Mouse (Mus musculus) kidney, embryonic 15.5 days (tissue): ENCODE measurements around the gene Synm. TPM values are rescaled to one million over a fixed set of nuclear protein-coding genes. Genes with fewer than 3 reads are reported as not detected.

Experiments
- ATAC-seq: fragments of 200-750 bp; cut with Nextera tagmentation; replicated peaks from 2 replicates; pipeline ENCODE4 v1.8.0; 2017; ENCODE audit warnings: moderate TSS enrichment; ENCODE audit not compliant: low FRiP score
- H3K27ac ChIP-seq: fragments of 300-500 bp; sonication (generic); 2 replicates; pipeline ENCODE4 v1.5.1; 2015; ENCODE audit warnings: mild to moderate bottlenecking, inconsistent platforms
- H3K27me3 ChIP-seq: fragments of 300-500 bp; sonication (generic); 2 replicates; pipeline ENCODE4 v1.6.1; 2015; ENCODE audit warnings: inconsistent platforms
- H3K36me3 ChIP-seq: fragments of 300-500 bp; sonication (generic); 2 replicates; pipeline ENCODE4 v1.6.1; 2015; ENCODE audit warnings: inconsistent platforms
- H3K4me1 ChIP-seq: fragments of 300-500 bp; sonication (generic); 2 replicates; pipeline ENCODE4 v1.6.1; 2015; ENCODE audit warnings: inconsistent platforms
- H3K4me2 ChIP-seq: fragments of 300-500 bp; sonication (generic); 2 replicates; pipeline ENCODE4 v1.6.1; 2015; ENCODE audit warnings: moderate library complexity, mild to moderate bottlenecking, inconsistent platforms
- H3K4me3 ChIP-seq: fragments of 300-500 bp; sonication (generic); replicated peaks from 2 replicates; pipeline ENCODE4 v1.5.1; 2015; ENCODE audit warnings: mild to moderate bottlenecking, inconsistent platforms
- H3K9ac ChIP-seq: fragments of 300-500 bp; sonication (generic); 2 replicates; pipeline ENCODE4 v1.6.1; 2015; ENCODE audit warnings: mild to moderate bottlenecking, inconsistent platforms
- H3K9me3 ChIP-seq: fragments of 300-500 bp; sonication (generic); replicated peaks from 2 replicates; pipeline ENCODE4 v1.6.1; 2016; ENCODE audit warnings: inconsistent platforms
- WGBS: fragments of 180-500 bp; shearing (Covaris S2); methylation state at CpG from one replicate; pipeline ENCODE4 v1.1.7; 2015; ENCODE audit warnings: mixed read lengths; 5-methylcytosine and 5-hydroxymethylcytosine counted together
- polyA plus RNA-seq: library from polyadenylated mRNA; unstranded; fragments of >200 nt; fragmentation: Nextera tagmentation; extraction: Ambion mirVana; gene quantifications from 2 replicates; pipeline ENCODE4 v1.2.1, GENCODE M21; 2015

The Synm gene
- polyA plus RNA-seq, result 0.99 and 1.4 TPM in 2 replicates

DNA sequence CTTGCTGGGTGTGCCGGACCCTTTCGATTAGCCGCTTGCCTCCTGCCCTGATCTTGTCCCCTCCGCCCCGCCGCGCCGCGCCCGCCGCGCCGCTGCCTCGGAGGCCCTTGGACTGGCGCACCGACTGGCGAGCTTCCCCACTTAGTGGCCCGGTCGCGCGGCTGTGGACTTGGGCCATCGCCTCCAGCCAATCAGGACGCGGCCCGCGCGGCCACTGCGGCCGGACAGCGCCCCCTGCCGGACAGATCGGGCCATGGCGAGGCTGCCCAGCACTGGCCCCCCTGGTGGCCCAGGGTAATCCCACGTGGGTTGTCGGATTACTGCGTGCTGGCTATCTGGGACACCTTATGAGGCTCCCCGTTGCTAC, at the start of gene Synm:
TSS of gene Synm (minus strand) at position 114 of the 367 bp plus-strand sequence.
- Histone ChIP-seq H3K9ac (peak within 1 kb of the TSS; percentile 49), H3K27ac (no peak within 1 kb of the TSS), H3K4me2 (peak within 1 kb of the TSS; percentile 97), H3K4me1 (peaks cover 16% of the 10 kb centered on the region), H3K27me3 (peaks cover 45% of the 10 kb centered on the region), H3K36me3 (no peaks in the 10 kb centered on the region), H3K9me3 (no peaks in the 10 kb centered on the region), H3K4me3 (peak within 1 kb of the TSS; percentile 57)
- under 1% methylated on average over 36 of the region's 37 CpGs for WGBS
- peak; percentile 94 for ATAC-seq

DNA sequence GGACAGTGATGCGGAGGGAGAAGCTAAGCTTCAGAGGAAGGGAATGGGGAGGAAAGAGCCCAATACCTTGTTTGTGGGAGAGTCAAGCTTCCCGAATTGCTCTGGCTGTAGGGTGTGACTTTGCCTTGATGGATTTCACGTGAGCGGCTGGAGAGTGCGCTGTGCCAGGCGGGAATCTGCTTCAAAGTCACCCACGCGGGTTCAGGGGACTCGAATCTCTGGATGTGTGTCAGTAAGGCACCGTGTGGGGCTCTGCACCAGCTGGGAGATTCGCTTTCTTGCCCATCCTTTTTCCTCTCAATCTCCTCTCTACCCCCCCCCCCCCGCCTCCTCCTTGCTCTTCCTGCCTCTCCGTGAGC, 44.3 kb upstream of the Synm start:
- peaks cover 4% of the 10 kb centered on the region for H3K27me3 ChIP-seq
- no peaks in the 10 kb centered on the region for H3K9me3 ChIP-seq
- H3K27ac ChIP-seq, result no peak overlapping the region
- peak overlapping the region; percentile 72 for H3K4me2 ChIP-seq
- peak overlapping the region; percentile 29; the same call in 1 of the 2 replicates for H3K9ac ChIP-seq
- peaks cover 11% of the 10 kb centered on the region for H3K4me1 ChIP-seq
- ATAC-seq, result 0 out of 2 replicates have a peak, but pooled peaks have one; percentile 3
- no peaks in the 10 kb centered on the region for H3K36me3 ChIP-seq
- WGBS, result 13% methylated on average over 12 of the region's 13 CpGs
- H3K4me3 ChIP-seq, result peak overlapping the region; percentile 41

DNA sequence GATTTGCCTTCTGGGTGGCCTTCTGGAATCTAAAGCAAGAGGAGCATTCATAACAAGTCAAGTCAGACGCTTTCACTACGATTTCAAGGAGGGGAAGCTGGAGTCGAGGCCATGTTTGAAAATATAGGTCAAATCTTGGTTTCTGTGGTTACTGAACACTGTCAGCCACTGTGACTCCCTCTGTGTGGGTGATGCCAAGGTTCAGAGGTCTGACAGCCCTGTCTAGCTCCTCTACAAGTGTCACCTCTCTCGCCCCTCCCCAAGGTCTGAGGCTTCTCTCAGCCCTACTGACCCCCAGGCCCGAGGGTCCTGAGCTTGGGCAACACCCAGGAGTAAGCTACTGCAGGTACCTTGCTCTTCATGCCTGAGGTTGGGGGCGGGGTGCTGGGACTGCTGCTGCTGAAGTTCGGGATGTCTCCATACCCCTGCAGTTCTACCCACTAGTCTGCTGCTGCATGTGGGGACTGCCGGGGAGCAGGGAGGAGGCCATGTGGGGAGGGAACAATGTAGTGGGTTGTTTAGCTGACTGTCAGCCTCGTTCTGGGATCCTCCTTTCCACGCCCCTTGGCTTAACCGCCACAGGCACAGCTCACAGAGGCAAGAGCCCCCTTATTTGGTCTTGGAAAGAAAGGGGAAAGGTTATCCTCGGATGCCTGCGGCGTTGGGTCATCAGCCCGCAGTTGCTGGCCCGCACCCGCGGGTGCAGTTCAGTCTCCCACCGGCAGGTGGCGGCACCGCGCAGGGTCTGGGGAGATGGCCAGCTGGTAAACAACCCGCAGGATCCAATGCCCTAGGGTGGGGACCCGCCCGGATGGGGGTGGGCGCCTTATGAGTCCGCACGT, 43.7 kb upstream of the Synm start:
- Histone ChIP-seq H3K4me3 (peak overlapping the region; percentile 41), H3K4me1 (peaks cover 11% of the 10 kb centered on the region), H3K36me3 (no peaks in the 10 kb centered on the region), H3K27me3 (peaks cover 4% of the 10 kb centered on the region), H3K27ac (no peak overlapping the region), H3K9me3 (no peaks in the 10 kb centered on the region), H3K4me2 (peak overlapping the region; percentile 72), H3K9ac (peak overlapping the region; percentile 29; the same call in 1 of the 2 replicates)
- peak; percentile 81 for ATAC-seq
- WGBS, result 17% methylated on average over 28 of the region's 28 CpGs

DNA sequence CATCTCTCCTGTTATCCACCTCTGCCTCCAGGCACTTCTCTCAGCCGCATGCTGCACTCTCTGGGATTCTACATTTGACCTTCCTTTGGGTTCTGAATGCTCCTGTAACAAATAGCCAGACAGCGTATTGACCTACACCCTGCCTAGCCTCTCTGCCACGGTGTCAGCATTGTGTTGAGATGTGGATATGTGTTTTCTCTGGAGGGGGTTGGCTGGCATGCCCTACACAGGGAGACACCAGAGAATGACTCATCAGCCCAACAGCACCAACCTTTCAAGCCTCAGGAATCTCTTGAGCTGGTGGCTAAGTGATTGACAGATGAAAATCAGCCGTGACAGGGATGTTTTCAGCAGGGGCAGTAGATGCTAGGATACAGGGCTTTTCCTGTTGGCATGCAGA, 41.5 kb upstream of the Synm start:
- Histone ChIP-seq H3K9ac (no peak overlapping the region), H3K4me2 (no peak overlapping the region), H3K36me3 (no peaks in the 10 kb centered on the region), H3K9me3 (no peaks in the 10 kb centered on the region), H3K4me1 (peaks cover 11% of the 10 kb centered on the region), H3K27ac (no peak overlapping the region), H3K4me3 (no peak overlapping the region), H3K27me3 (peaks cover 4% of the 10 kb centered on the region)
- 69% methylated on average over 4 of the region's 4 CpGs for WGBS
- ATAC-seq, result no peak

DNA sequence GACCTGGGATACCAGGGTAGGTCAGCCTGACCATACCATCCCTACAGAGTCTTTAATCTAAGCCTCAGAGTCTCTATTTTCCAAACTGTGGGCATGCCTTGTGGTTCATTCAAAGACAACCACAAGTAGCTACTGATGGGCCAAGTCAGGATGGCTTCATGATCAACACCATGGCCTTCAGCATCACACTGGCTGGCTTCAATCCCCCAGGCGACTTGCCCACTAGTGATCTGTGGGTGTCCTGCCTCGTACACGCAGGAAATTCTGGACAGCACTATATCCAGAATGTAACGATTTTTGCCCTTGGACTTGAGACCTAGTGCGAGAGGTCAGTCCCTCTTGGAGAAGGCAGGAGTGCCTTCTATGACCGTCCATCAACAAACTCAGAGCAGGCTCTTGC, 41.0 kb upstream of the Synm start:
- Histone ChIP-seq H3K4me2 (no peak overlapping the region), H3K27ac (no peak overlapping the region), H3K4me1 (peaks cover 11% of the 10 kb centered on the region), H3K36me3 (no peaks in the 10 kb centered on the region), H3K9me3 (no peaks in the 10 kb centered on the region), H3K9ac (no peak overlapping the region), H3K27me3 (peaks cover 4% of the 10 kb centered on the region), H3K4me3 (no peak overlapping the region)
- no peak for ATAC-seq
- WGBS, result 87% methylated on average over 6 of the region's 6 CpGs

DNA sequence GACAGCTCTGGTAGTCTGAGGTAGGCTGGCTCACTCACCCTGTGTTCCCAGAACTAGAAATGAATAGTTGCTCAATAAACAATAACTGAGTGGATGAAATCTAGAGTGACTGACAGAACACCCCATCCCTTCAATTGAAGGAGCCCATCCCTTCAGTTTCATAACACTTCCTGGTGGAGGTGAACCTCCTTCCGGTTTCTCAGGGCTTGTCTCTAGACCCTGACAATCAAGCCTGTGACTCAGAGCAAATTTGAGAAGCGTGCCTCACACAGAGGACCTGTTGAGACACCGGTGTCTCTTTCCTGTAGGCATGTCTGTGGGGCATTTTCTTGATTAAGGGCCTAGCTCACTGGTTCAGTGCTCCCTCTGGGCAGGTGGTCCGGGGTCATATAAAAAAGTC, 38.9 kb upstream of the Synm start:
- Histone ChIP-seq H3K4me3 (no peak overlapping the region), H3K27ac (no peak overlapping the region), H3K4me1 (peaks cover 5% of the 10 kb centered on the region), H3K27me3 (no peaks in the 10 kb centered on the region; the same call in 1 of the 2 replicates), H3K36me3 (no peaks in the 10 kb centered on the region), H3K4me2 (no peak overlapping the region), H3K9me3 (no peaks in the 10 kb centered on the region), H3K9ac (no peak overlapping the region)
- WGBS, result 70% methylated on average over 4 of the region's 4 CpGs
- ATAC-seq, result no peak

DNA sequence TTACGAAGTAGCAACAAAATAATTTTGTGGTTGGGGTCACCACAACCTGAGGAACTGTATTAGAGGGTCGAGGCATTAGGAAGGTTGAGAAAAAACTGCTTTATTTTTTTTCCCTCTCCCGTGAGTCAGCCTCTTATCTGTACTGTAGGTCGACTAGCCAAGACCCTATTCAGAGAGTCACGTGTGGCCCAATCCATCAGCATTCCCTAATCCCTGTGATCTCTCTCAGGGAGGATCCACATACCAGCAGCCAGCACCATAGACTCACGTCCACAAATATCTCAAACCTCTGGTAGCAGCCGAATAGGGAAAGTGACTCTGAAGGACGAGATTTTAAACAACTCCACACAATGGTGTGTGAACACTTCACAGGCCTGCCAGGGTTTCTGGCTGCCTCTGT, 37.5 kb upstream of the Synm start:
- Histone ChIP-seq H3K27ac (no peak overlapping the region), H3K4me1 (no peaks in the 10 kb centered on the region), H3K9me3 (no peaks in the 10 kb centered on the region), H3K9ac (no peak overlapping the region), H3K4me2 (no peak overlapping the region), H3K27me3 (no peaks in the 10 kb centered on the region; the same call in 1 of the 2 replicates), H3K36me3 (no peaks in the 10 kb centered on the region), H3K4me3 (no peak overlapping the region)
- no peak for ATAC-seq
- 39% methylated on average over 8 of the region's 8 CpGs for WGBS

DNA sequence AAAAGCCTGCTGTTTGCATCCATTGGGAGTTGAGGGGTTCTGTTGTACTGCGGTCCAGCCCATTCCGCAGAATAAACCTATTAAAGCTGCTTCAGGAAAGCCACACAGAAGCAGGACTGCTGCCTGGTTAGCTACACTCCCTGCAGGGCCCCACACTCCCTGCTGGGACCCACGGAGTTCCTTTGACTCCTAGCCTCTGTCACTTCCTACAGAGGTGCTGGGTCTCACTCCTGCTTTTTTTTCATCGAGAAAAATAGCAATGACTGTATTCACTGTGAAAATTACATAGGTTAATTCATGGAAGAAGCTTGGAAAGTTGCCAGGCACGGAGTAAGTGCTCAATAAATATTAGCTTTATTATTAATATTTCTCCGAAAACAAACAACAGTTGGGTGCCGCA, 33.9 kb upstream of the Synm start:
- Histone ChIP-seq H3K4me3 (no peak overlapping the region), H3K27me3 (no peaks in the 10 kb centered on the region), H3K9ac (no peak overlapping the region), H3K27ac (no peak overlapping the region), H3K36me3 (no peaks in the 10 kb centered on the region), H3K9me3 (no peaks in the 10 kb centered on the region), H3K4me1 (peaks cover 4% of the 10 kb centered on the region), H3K4me2 (no peak overlapping the region)
- no peak for ATAC-seq
- 69% methylated on average over 7 of the region's 7 CpGs for WGBS

DNA sequence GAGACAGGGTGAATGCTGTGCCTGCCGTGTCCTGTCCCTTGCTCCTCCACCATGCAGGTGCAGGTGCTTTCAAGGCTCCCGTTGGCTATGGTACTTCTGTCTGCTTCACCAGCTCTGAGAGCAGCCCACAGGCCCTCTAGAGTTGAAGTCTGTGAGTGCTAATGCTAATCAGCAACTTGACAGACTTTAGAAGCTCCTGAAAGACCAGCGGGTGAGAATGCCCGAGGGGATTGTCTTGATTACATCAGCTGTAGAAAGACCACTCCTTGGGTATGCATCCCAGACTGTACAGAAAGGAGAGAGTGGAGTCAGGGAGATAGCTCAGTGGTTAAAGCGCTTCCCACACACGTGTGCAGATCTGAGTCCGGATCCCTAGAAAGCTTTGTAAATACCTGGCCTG, 31.7 kb upstream of the Synm start:
- no peak overlapping the region for H3K4me3 ChIP-seq
- 58% methylated on average over 7 of the region's 7 CpGs for WGBS
- H3K9me3 ChIP-seq, result no peaks in the 10 kb centered on the region
- H3K36me3 ChIP-seq, result no peaks in the 10 kb centered on the region
- H3K4me1 ChIP-seq, result peaks cover 4% of the 10 kb centered on the region
- no peak for ATAC-seq
- H3K27ac ChIP-seq, result no peak overlapping the region
- no peak overlapping the region for H3K4me2 ChIP-seq
- H3K9ac ChIP-seq, result no peak overlapping the region
- H3K27me3 ChIP-seq, result no peaks in the 10 kb centered on the region

DNA sequence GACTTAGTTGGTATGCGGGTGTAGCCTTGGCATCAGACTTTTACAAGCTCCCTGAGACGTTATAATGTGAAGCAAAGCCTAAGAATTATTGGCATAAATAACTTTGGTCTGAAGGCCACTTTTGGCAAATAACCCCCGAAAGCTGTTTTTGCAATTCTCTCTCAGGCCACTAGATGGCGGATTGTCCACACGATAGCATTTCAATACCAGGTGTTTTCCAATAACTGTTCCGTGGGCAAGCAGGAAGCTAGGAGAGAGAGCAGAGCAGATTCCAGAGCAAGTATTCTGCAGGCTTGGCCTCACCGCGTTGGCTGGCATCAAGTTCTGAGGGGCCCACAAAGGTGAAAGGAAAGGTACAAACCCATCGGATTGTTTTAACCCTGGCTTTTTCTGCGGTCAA, 29.2 kb upstream of the Synm start:
- no peak overlapping the region for H3K9ac ChIP-seq
- 0 out of 2 replicates have a peak, but pooled peaks have one; percentile 22 for ATAC-seq
- peak overlapping the region; percentile 24; the same call in 1 of the 2 replicates for H3K4me2 ChIP-seq
- no peaks in the 10 kb centered on the region for H3K27me3 ChIP-seq
- no peaks in the 10 kb centered on the region for H3K9me3 ChIP-seq
- H3K27ac ChIP-seq, result no peak overlapping the region
- 12% methylated on average over 10 of the region's 10 CpGs for WGBS
- peaks cover 4% of the 10 kb centered on the region for H3K4me1 ChIP-seq
- H3K36me3 ChIP-seq, result no peaks in the 10 kb centered on the region
- H3K4me3 ChIP-seq, result no peak overlapping the region

DNA sequence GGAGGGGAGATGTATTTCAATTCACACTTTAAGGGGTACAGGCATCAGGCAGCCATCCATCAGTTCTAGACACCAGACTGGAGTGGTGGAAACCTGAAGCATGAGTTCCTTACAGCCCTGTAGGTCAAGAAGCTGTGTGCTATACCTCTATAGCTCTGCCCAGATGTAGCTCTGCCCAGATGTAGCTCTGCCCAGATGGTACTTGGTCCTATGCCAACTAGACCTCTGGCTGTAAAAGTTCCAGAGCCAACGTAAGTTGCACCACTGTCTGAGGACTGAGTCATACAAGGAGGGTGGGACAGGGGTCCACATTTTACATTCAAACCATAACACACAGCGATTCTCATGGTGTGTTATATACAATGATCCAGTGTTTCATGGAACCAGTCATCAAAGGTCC, 28.3 kb upstream of the Synm start:
- H3K27ac ChIP-seq, result no peak overlapping the region
- no peak overlapping the region for H3K9ac ChIP-seq
- 68% methylated on average over 2 of the region's 2 CpGs for WGBS
- no peaks in the 10 kb centered on the region for H3K9me3 ChIP-seq
- ATAC-seq, result no peak
- no peak overlapping the region for H3K4me3 ChIP-seq
- H3K4me2 ChIP-seq, result no peak overlapping the region
- H3K36me3 ChIP-seq, result no peaks in the 10 kb centered on the region
- peaks cover 4% of the 10 kb centered on the region for H3K4me1 ChIP-seq
- no peaks in the 10 kb centered on the region for H3K27me3 ChIP-seq

DNA sequence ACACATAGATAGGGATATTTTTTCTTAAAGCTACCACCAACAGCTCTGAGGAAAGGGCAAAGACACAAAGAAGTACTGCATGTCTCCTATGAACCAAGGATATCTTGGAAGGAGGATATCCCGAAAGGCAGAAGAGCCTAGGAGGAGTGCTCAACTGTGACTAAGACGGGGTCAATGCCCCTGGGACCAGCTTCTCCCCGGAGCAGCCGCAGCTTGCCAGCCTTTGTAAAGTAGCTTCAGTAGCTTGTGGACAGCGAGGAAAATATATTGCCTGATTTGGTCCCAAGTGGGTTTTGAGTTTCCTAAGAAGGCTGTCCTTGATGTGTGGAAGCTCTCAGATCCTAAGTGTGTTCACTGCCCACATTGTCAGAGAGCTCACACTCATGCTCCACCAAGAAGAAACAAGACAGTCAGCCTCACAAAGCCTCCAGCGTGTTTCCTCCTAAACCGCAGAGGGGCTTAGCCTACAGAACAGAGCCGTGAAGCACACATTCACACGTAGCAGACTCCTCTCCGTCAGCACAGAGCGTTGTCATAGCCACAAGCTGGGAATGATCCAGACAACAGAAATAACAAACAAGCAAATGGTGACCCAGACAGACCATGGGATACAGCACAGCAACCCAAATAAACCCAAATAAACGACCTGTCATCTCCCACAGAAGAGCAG, 17.2 kb upstream of the Synm start:
- H3K4me1 ChIP-seq, result peaks cover 19% of the 10 kb centered on the region
- peak overlapping the region; percentile 14 for H3K4me2 ChIP-seq
- 20% methylated on average over 12 of the region's 12 CpGs for WGBS
- H3K9ac ChIP-seq, result no peak overlapping the region
- H3K36me3 ChIP-seq, result no peaks in the 10 kb centered on the region
- H3K9me3 ChIP-seq, result no peaks in the 10 kb centered on the region
- ATAC-seq, result no peak
- no peaks in the 10 kb centered on the region for H3K27me3 ChIP-seq
- H3K4me3 ChIP-seq, result no peak overlapping the region
- H3K27ac ChIP-seq, result 0 out of 2 replicates have a peak overlapping the region, but pooled peaks have one; percentile 14
